Mouse (Mus musculus) intestine, embryonic 14.5 days (tissue): ENCODE data around the gene Chrnb4. TPM values are rescaled to one million over a fixed set of nuclear protein-coding genes. Genes with fewer than 3 reads are reported as not detected.

Experiments
- ATAC-seq: fragments of 200-750 bp; cut with Nextera tagmentation; replicated peaks from 2 replicates; pipeline ENCODE4 v1.8.0; 2017; ENCODE audit warnings: low read depth, moderate number of reproducible peaks, moderate TSS enrichment, moderate library complexity; ENCODE audit not compliant: low FRiP score, low TSS enrichment
- DNase-seq: peaks from one replicate; pipeline ENCODE4 v3.0.0-alpha.2; 2018; ENCODE audit warnings: low spot score
- H3K27ac ChIP-seq: fragments of 300-500 bp; sonication (generic); 2 replicates; pipeline ENCODE4 v1.5.1; 2014; ENCODE audit warnings: low read depth, mild to moderate bottlenecking, control low read depth
- H3K27me3 ChIP-seq: fragments of 300-500 bp; sonication (generic); replicated peaks from 2 replicates; pipeline ENCODE4 v1.6.1; 2014; ENCODE audit warnings: low read length, control low read depth; ENCODE audit not compliant: control insufficient read depth, insufficient read depth
- H3K36me3 ChIP-seq: fragments of 300-500 bp; sonication (generic); 2 replicates; pipeline ENCODE4 v1.6.1; 2014; ENCODE audit warnings: low read length, control low read depth; ENCODE audit not compliant: control insufficient read depth, insufficient read depth
- H3K4me1 ChIP-seq: fragments of 300-500 bp; sonication (generic); replicated peaks from 2 replicates; pipeline ENCODE4 v1.6.1; 2014; ENCODE audit warnings: low read length, control low read depth, mixed read lengths; ENCODE audit not compliant: control insufficient read depth, insufficient read depth
- H3K4me2 ChIP-seq: fragments of 300-500 bp; sonication (generic); 2 replicates; pipeline ENCODE4 v1.6.1; 2014; ENCODE audit warnings: low read length
- H3K4me3 ChIP-seq: fragments of 300-500 bp; sonication (generic); 2 replicates; pipeline ENCODE4 v1.5.1; 2014; ENCODE audit warnings: low read depth, low read length, control low read depth, mixed read lengths
- H3K9ac ChIP-seq: fragments of 300-500 bp; sonication (generic); 2 replicates; pipeline ENCODE4 v1.6.1; 2014; ENCODE audit warnings: mild to moderate bottlenecking, low read length
- H3K9me3 ChIP-seq: fragments of 300-500 bp; sonication (generic); 2 replicates; pipeline ENCODE4 v1.6.1; 2016; ENCODE audit warnings: low read length, control low read depth; ENCODE audit not compliant: control insufficient read depth
- WGBS: fragments of 180-500 bp; shearing (Covaris S2); extraction: QIAGEN DNeasy Blood & Tissue Kit; methylation state at CpG from one replicate; pipeline ENCODE4 v1.1.7; 2014; 5-methylcytosine and 5-hydroxymethylcytosine counted together
- polyA plus RNA-seq: library from polyadenylated mRNA; unstranded; fragments of >200 nt; fragmentation: Nextera tagmentation; extraction: Ambion mirVana; gene quantifications from 2 replicates; pipeline ENCODE4 v1.2.1, GENCODE M21; 2014

Chrnb4 gene
- polyA plus RNA-seq, result 11.9 and 12.0 TPM in 2 replicates

- H3K9ac ChIP-seq, result peak within 1 kb of the TSS; percentile 44
- no peak within 1 kb of the TSS for H3K27ac ChIP-seq
- H3K4me3 ChIP-seq, result peak within 1 kb of the TSS; percentile 54
- H3K4me2 ChIP-seq, result peak within 1 kb of the TSS; percentile 96
- ATAC-seq (peak; percentile 76), DNase-seq (peak; percentile 66)
- H3K9me3 ChIP-seq, result no peaks in the 10 kb centered on the region
- 0 out of 2 replicates have a peak, but pooled peaks cover 7% of the 10 kb centered on the region for H3K27me3 ChIP-seq
- WGBS, result under 1% methylated on average over 23 of the region's 23 CpGs
- no peaks in the 10 kb centered on the region for H3K36me3 ChIP-seq
- peaks cover 6% of the 10 kb centered on the region; the same call in 1 of the 2 replicates for H3K4me1 ChIP-seq
Measured at GRCm38 (mm10) chr9:55048211-55048880, at the start of gene Chrnb4. Gene Chrnb4 (minus strand): TSS chr9:55048779.

- Histone ChIP-seq H3K27me3 (no peaks in the 10 kb centered on the region), H3K9me3 (no peaks in the 10 kb centered on the region), H3K4me2 (no peak overlapping the region), H3K4me1 (no peaks in the 10 kb centered on the region), H3K27ac (no peak overlapping the region), H3K4me3 (no peak overlapping the region), H3K9ac (no peak overlapping the region), H3K36me3 (no peaks in the 10 kb centered on the region)
- 87% methylated on average over 4 of the region's 4 CpGs for WGBS
- no peak for DNase-seq
- ATAC-seq, result no peak
Measured at GRCm38 (mm10) chr9:55096870-55097269, 48.3 kb upstream of the Chrnb4 start.

GRCm38 (mm10) chr9:55096033-55096432 lies 47.5 kb upstream of the Chrnb4 start:
- Histone ChIP-seq H3K27ac (no peak overlapping the region), H3K9ac (no peak overlapping the region), H3K4me1 (no peaks in the 10 kb centered on the region), H3K36me3 (no peaks in the 10 kb centered on the region), H3K27me3 (no peaks in the 10 kb centered on the region), H3K9me3 (no peaks in the 10 kb centered on the region), H3K4me3 (no peak overlapping the region), H3K4me2 (no peak overlapping the region)
- WGBS, result 68% methylated on average over 3 of the region's 3 CpGs
- DNase-seq (no peak), ATAC-seq (no peak)

GRCm38 (mm10) chr9:55090141-55090540 lies 41.6 kb upstream of the Chrnb4 start:
- WGBS, result 12% methylated on average over 5 of the region's 5 CpGs
- H3K4me3 ChIP-seq, result no peak overlapping the region
- H3K4me1 ChIP-seq, result 0 out of 2 replicates have a peak, but pooled peaks cover 2% of the 10 kb centered on the region
- H3K9ac ChIP-seq, result no peak overlapping the region
- H3K27ac ChIP-seq, result no peak overlapping the region
- DNase-seq, result no peak
- H3K36me3 ChIP-seq, result no peaks in the 10 kb centered on the region
- H3K4me2 ChIP-seq, result no peak overlapping the region
- H3K27me3 ChIP-seq, result no peaks in the 10 kb centered on the region
- peak; percentile 77 for ATAC-seq
- no peaks in the 10 kb centered on the region for H3K9me3 ChIP-seq

GRCm38 (mm10) chr9:55089226-55089625 lies 40.6 kb upstream of the Chrnb4 start:
- no peak overlapping the region for H3K4me3 ChIP-seq
- no peak overlapping the region for H3K9ac ChIP-seq
- no peak for ATAC-seq
- no peaks in the 10 kb centered on the region for H3K36me3 ChIP-seq
- H3K27me3 ChIP-seq, result no peaks in the 10 kb centered on the region
- no peak overlapping the region for H3K4me2 ChIP-seq
- no peak for DNase-seq
- no peaks in the 10 kb centered on the region for H3K9me3 ChIP-seq
- WGBS, result 90% methylated on average over 2 of the region's 2 CpGs
- no peak overlapping the region for H3K27ac ChIP-seq
- H3K4me1 ChIP-seq, result 0 out of 2 replicates have a peak, but pooled peaks cover 2% of the 10 kb centered on the region

- Histone ChIP-seq H3K4me1 (no peaks in the 10 kb centered on the region), H3K27me3 (no peaks in the 10 kb centered on the region), H3K4me3 (no peak overlapping the region), H3K9ac (no peak overlapping the region), H3K36me3 (no peaks in the 10 kb centered on the region), H3K4me2 (no peak overlapping the region), H3K9me3 (no peaks in the 10 kb centered on the region), H3K27ac (0 out of 2 replicates have a peak overlapping the region, but pooled peaks have one; percentile 9)
- 24% methylated on average over 7 of the region's 7 CpGs for WGBS
- ATAC-seq, result no peak
- no peak for DNase-seq
Measured at GRCm38 (mm10) chr9:55083154-55083913, 34.8 kb upstream of the Chrnb4 start.

- 30% methylated on average over 5 of the region's 5 CpGs for WGBS
- no peaks in the 10 kb centered on the region for H3K4me1 ChIP-seq
- H3K4me2 ChIP-seq, result no peak overlapping the region
- no peak for ATAC-seq
- no peaks in the 10 kb centered on the region for H3K9me3 ChIP-seq
- no peaks in the 10 kb centered on the region for H3K36me3 ChIP-seq
- H3K4me3 ChIP-seq, result no peak overlapping the region
- H3K27ac ChIP-seq, result no peak overlapping the region
- H3K9ac ChIP-seq, result no peak overlapping the region
- DNase-seq, result no peak
- no peaks in the 10 kb centered on the region for H3K27me3 ChIP-seq
Measured at GRCm38 (mm10) chr9:55067965-55068265, 19.3 kb upstream of the Chrnb4 start.

- no peak for DNase-seq
Measured at GRCm38 (mm10) chr9:55067260-55067964, 18.8 kb upstream of the Chrnb4 start.

More at GRCm38 (mm10) chr9:55067260-55067964, 18.8 kb upstream of the Chrnb4 start:
- no peaks in the 10 kb centered on the region for H3K36me3 ChIP-seq
- 27% methylated on average over 8 of the region's 8 CpGs for WGBS
- H3K4me1 ChIP-seq, result no peaks in the 10 kb centered on the region
- no peak overlapping the region for H3K4me3 ChIP-seq
- H3K9me3 ChIP-seq, result no peaks in the 10 kb centered on the region
- H3K9ac ChIP-seq, result no peak overlapping the region
- ATAC-seq, result peak; percentile 66; the same call in 1 of the 2 replicates
- no peak overlapping the region for H3K27ac ChIP-seq
- H3K27me3 ChIP-seq, result no peaks in the 10 kb centered on the region
- no peak overlapping the region for H3K4me2 ChIP-seq
